Mouse (Mus musculus): Measurements from ENCODE around the gene Hdgfl3.

The Hdgfl3 gene

DNA sequence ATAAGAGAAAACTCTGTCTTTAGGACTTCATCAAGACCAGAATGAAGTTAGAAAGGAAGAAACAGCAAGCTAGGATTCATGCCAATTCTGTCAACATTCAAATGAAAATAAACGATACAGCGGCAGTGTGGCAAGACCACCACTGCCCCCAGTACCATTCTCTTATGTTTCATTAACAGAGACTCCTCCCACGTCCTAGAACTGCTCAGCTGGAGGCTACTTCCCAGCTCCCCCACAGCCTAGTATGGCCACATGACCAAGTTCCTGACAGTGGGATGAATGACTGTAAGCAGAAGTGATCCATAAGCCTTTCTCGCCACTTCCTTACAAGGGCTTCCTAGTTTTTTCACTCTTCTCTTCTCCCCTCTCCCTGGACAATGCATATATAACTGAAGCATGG lies 30.2 kb downstream of the Hdgfl3 start:
- no peak for DNase-seq (ENCODE audit: low read depth, low spot score)

DNA sequence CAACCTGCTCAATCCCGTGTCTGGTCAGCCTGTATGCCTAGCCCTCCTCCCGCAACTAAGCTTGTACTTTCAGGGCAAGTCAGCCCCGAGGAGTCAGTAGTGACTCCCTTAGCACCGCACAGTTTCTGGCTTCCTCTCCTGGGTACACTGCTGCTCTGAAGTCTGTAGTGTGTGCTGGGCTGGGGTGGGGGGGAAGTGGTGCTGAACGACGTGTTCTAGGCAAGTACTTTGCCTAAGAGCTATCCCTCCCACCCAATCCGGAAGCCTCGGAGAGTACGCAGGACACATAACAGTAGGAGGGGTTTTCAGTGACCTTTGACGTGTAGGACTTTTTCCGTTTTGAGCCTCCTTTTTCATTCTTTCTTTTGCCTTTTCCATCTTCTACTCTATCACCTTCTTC lies 34.9 kb downstream of the Hdgfl3 start:
- DNase-seq (ENCODE audit: low read depth, low spot score) = peak; percentile 90

GRCm38 (mm10) chr7:81885128-81885527 lies 49.1 kb downstream of the Hdgfl3 start:
- peak; percentile 30 for DNase-seq (ENCODE audit: low read depth, low spot score)

- DNase-seq (ENCODE audit: low read depth, low spot score) = no peak
These were observed 52.7 kb downstream of the Hdgfl3 start for GRCm38 (mm10) chr7:81881600-81881999.

GRCm38 (mm10) chr7:81880797-81881196 lies 53.5 kb downstream of the Hdgfl3 start:
- DNase-seq (ENCODE audit: low read depth, low spot score) = no peak

DNA sequence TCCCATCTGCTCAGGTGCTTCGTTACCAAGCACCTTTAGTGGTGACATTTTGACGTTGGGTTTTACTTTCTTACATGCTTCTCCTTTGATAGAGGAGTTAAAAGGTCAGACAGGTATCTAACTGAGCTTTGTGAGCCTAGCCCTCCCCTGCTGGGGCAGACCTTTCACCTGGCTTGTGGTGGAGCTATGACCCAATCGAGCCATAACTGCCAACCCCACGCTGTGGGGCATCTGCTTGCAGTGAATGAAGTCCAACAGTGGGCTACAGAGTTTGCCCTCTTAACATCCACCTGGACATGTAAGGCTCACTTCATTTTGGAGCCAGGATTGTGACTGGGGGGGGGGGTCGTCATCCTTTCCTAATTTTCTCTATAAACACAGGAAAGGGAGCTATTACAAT lies 54.0 kb downstream of the Hdgfl3 start:
- no peak for DNase-seq (ENCODE audit: low read depth, low spot score)

GRCm38 (mm10) chr7:81875372-81875771 lies 58.9 kb downstream of the Hdgfl3 start:
- no peak for DNase-seq (ENCODE audit: low read depth, low spot score)

DNA sequence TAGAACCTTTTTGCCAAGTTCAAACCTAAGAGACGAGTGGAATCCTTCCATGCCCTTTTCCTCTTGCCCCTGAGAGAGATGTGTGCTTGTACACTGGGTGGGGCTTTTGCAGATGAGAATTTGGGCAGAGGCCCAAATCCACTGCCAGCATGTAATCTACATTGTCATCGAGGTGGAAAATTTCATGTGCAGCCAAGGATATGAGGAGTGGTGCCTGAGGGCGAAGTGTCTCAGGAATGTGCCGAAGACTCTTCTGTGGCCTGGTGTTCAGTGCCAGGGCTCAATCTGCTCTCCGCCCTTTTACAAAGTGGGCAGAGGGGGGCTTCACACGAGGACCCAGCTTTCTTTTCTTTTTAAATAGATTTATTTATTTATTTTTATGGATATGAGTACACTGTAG lies 59.6 kb downstream of the Hdgfl3 start:
- no peak for DNase-seq (ENCODE audit: low read depth, low spot score)

- DNase-seq (ENCODE audit: low read depth, low spot score) = no peak
These were observed 60.5 kb downstream of the Hdgfl3 start for GRCm38 (mm10) chr7:81873807-81874206.

GRCm38 (mm10) chr7:81872493-81873013 lies 61.7 kb downstream of the Hdgfl3 start:
- no peak for DNase-seq (ENCODE audit: low read depth, low spot score)

DNA sequence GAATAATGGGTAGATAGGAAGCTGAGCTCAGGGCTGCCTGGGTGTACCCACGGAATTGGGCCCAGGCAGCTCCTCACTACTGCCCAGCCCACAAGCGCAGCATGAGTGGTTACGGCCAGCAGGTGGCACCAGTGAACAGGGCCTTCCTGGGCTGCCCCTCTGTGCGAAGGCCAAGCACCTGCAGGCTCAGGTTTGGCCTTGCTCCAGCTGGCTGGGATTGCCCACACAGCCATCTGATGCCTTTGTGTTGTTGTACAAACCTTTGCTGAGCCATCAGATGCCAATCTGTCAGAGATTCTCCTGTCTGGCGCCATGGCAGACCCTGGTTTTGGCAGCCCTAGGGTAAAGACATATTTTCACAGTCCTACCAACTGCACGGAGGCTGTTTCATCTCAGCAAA lies 66.1 kb downstream of the Hdgfl3 start:
- DNase-seq (ENCODE audit: low read depth, low spot score) = peak; percentile 93

GRCm38 (mm10) chr7:81867231-81867930 lies 66.9 kb downstream of the Hdgfl3 start:
- peak; percentile 75 for DNase-seq (ENCODE audit: low read depth, low spot score)

DNA sequence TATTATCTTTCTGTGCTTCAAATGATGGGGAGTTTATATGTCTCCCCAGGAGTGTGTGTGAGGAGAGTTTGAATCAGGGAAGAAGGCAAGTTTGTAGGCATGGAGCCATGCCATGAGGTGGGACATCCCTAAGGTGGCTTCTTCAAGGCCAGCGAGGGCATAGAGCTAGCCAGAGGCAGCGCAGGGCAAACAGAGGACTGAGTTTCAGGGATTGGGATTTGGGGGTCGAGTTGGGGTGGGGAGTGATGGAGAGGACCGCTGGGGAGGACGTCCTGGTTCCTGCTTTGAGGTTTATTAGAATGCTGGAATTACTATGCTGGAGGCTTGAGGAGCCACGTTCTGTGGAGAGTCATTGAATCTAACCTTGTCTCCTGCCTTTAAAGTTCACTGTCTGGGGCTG lies 68.3 kb downstream of the Hdgfl3 start:
- no peak for DNase-seq (ENCODE audit: low read depth, low spot score)

GRCm38 (mm10) chr7:81864552-81864951 lies 69.7 kb downstream of the Hdgfl3 start:
- DNase-seq (ENCODE audit: low read depth, low spot score) = no peak

- DNase-seq (ENCODE audit: low read depth, low spot score) = peak; percentile 39
These were observed 71.4 kb downstream of the Hdgfl3 start for GRCm38 (mm10) chr7:81862587-81863583.

GRCm38 (mm10) chr7:81861921-81862320 lies 72.4 kb downstream of the Hdgfl3 start:
- no peak for DNase-seq (ENCODE audit: low read depth, low spot score)

GRCm38 (mm10) chr7:81861461-81861860 lies 72.8 kb downstream of the Hdgfl3 start:
- DNase-seq (ENCODE audit: low read depth, low spot score) = no peak

GRCm38 (mm10) chr7:81860996-81861395 lies 73.3 kb downstream of the Hdgfl3 start:
- no peak for DNase-seq (ENCODE audit: low read depth, low spot score)

- DNase-seq (ENCODE audit: low read depth, low spot score) = no peak
These were observed 74.2 kb downstream of the Hdgfl3 start for GRCm38 (mm10) chr7:81860071-81860470.

- peak; percentile 44 for DNase-seq (ENCODE audit: low read depth, low spot score)
These were observed 75.1 kb downstream of the Hdgfl3 start, which contains the start of gene Tm6sf1 for GRCm38 (mm10) chr7:81858968-81859721. TSS of gene Tm6sf1 (plus strand) at chr7:81859001.

GRCm38 (mm10) chr7:81858236-81858635 lies 76.0 kb downstream of the Hdgfl3 start:
- DNase-seq (ENCODE audit: low read depth, low spot score) = peak; percentile 23

- no peak for DNase-seq (ENCODE audit: low read depth, low spot score)
These were observed 78.1 kb downstream of the Hdgfl3 start for GRCm38 (mm10) chr7:81856221-81856620.

All from ZHBTc4 (cell line).